In the genomic region with DNA sequence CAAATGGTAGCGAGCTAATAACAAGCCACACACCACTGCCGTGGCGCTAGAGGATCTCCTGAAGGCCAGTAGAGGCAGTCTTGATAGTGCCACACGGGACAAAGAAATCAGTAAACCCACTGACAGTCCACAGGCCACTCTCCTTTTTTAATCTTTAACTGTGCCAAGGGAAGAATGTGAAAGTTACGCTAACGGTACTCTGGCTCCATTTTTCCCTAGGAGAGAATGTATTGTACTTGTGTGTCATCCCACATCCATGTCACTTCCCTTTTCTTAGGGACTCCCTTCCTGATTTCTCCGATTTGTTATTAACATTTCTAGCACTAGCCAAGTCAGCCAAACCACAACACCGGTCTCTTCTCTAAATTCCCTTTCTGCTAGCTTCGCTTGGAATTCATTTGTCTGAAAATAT, we compare ENCODE assay signal across 8 mouse cellular contexts. TPM values are rescaled to one million over a fixed set of nuclear protein-coding genes. Genes with fewer than 3 reads are reported as not detected.
A peak's percentile ranks its signal among the peaks of the same experiment; 100 is the strongest.
DNase-seq lines count a peak whose midpoint lies in the region; ATAC-seq and TF ChIP-seq lines count a peak whose summit lies in the region.

No protein-coding gene starts in this region.

- 11% methylated on average over 9 of the region's 9 CpGs for WGBS in heart, embryonic 11.5 days (ENCODE audit: insufficient replicate concordance)
- 22% methylated on average over 9 of the region's 9 CpGs for WGBS in kidney, embryonic 16.5 days
- 28% methylated on average over 9 of the region's 9 CpGs for WGBS in stomach, postnatal 0 days

- H3K27me3 ChIP-seq in heart, embryonic 11.5 days (ENCODE audit: control insufficient read depth, insufficient read depth, low read length) = no peaks in the 10 kb centered on the region
- no peaks in the 10 kb centered on the region for H3K27me3 ChIP-seq in kidney, embryonic 16.5 days (ENCODE audit: insufficient read depth, low read length)
- no peaks in the 10 kb centered on the region for H3K27me3 ChIP-seq in stomach, postnatal 0 days (ENCODE audit: control insufficient read depth, insufficient read depth, low read length)

- H3K9me3 ChIP-seq in heart, embryonic 11.5 days (replicated peaks; ENCODE audit: control insufficient read depth, low read length) = no peaks in the 10 kb centered on the region
- no peaks in the 10 kb centered on the region for H3K9me3 ChIP-seq in kidney, embryonic 16.5 days (ENCODE audit: low read length)
- no peaks in the 10 kb centered on the region for H3K9me3 ChIP-seq in stomach, postnatal 0 days (ENCODE audit: control insufficient read depth, low read length)

- TF ChIP-seq EP300 in stomach, postnatal 0 days (optimal IDR thresholded peaks at IDR 0.05) = no peak

- peak overlapping the region; percentile 96 for H3K9ac ChIP-seq in heart, embryonic 11.5 days (ENCODE audit: low read depth, low read length)
- peak overlapping the region; percentile 90 for H3K9ac ChIP-seq in kidney, embryonic 16.5 days (replicated peaks; ENCODE audit: low read length)
- peak overlapping the region; percentile 92; the same call in 1 of the 2 replicates for H3K9ac ChIP-seq in stomach, postnatal 0 days (ENCODE audit: low read length)

- peak overlapping the region; percentile 97 for H3K4me3 ChIP-seq in gastrocnemius, adult 2 months
- H3K4me3 ChIP-seq in heart, embryonic 11.5 days (ENCODE audit: low read depth, low read length) = peak overlapping the region; percentile 94
- peak overlapping the region; percentile 78 for H3K4me3 ChIP-seq in kidney, embryonic 16.5 days (ENCODE audit: low read length)
- peak overlapping the region; percentile 94 for H3K4me3 ChIP-seq in stomach, postnatal 0 days (ENCODE audit: low read depth, low read length)

- intact Hi-C loops in gastrocnemius, adult 2 months (cut with DNase I) = loop anchor here (1.0 kb wide), 1 partner anchor 28 kb away; no protein-coding TSS in a partner anchor

- peak; percentile 43 for TF ChIP-seq CTCF in gastrocnemius, adult 2 months (IDR thresholded peaks at IDR 0.05)
- TF ChIP-seq CTCF in stomach, postnatal 0 days (IDR thresholded peaks at IDR 0.05; ENCODE audit: low read depth) = peak; percentile 40; the same call in 1 of the 2 replicates

- H3K4me2 ChIP-seq in heart, embryonic 11.5 days = peak overlapping the region; percentile 73
- peak overlapping the region; percentile 81 for H3K4me2 ChIP-seq in kidney, embryonic 16.5 days (replicated peaks; ENCODE audit: low read depth, low read length)
- H3K4me2 ChIP-seq in stomach, postnatal 0 days (replicated peaks; ENCODE audit: low read depth) = peak overlapping the region; percentile 66

- H3K4me1 ChIP-seq in heart, embryonic 11.5 days (ENCODE audit: control insufficient read depth, insufficient read depth, low read length) = peaks cover 3% of the 10 kb centered on the region; the same call in 1 of the 2 replicates
- peaks cover 17% of the 10 kb centered on the region for H3K4me1 ChIP-seq in kidney, embryonic 16.5 days (ENCODE audit: insufficient read depth, low read length)
- no peaks in the 10 kb centered on the region for H3K4me1 ChIP-seq in stomach, postnatal 0 days (replicated peaks; ENCODE audit: control insufficient read depth, insufficient read depth)

- peak overlapping the region; percentile 100 for H3K27ac ChIP-seq in gastrocnemius, adult 2 months
- peak overlapping the region; percentile 98 for H3K27ac ChIP-seq in heart, embryonic 11.5 days (ENCODE audit: low read depth, low read length)
- peak overlapping the region; percentile 91; the same call in 1 of the 2 replicates for H3K27ac ChIP-seq in kidney, embryonic 16.5 days (ENCODE audit: low read length)
- H3K27ac ChIP-seq in stomach, postnatal 0 days (replicated peaks) = no peak overlapping the region

- peak; percentile 38 for DNase-seq in gastrocnemius, adult 2 months
- no peak for DNase-seq in gastrocnemius, postnatal 25 days
- peak; percentile 37 for DNase-seq in lung, postnatal 25 days (ENCODE audit: low spot score)
- DNase-seq in stomach, postnatal 0 days (ENCODE audit: low spot score) = no peak
- no peak for DNase-seq in gastrocnemius, postnatal 10 days
- no peak for DNase-seq in layer of hippocampus, postnatal 36 days

- no peaks in the 10 kb centered on the region for H3K36me3 ChIP-seq in heart, embryonic 11.5 days (ENCODE audit: control insufficient read depth, insufficient read depth, low read length)
- H3K36me3 ChIP-seq in kidney, embryonic 16.5 days (ENCODE audit: insufficient read depth, low read length) = no peaks in the 10 kb centered on the region
- H3K36me3 ChIP-seq in stomach, postnatal 0 days (ENCODE audit: control insufficient read depth, insufficient read depth, low read length) = no peaks in the 10 kb centered on the region

- no peak for ATAC-seq in heart, embryonic 11.5 days (replicated peaks; ENCODE audit: insufficient number of reproducible peaks, low FRiP score, low TSS enrichment)
- no peak for ATAC-seq in kidney, embryonic 16.5 days (ENCODE audit: low FRiP score, low TSS enrichment)
- no peak for ATAC-seq in stomach, postnatal 0 days (ENCODE audit: low FRiP score, low TSS enrichment)

RNA-seq across cellular contexts. Expression of a gene that starts 1.5 kb away (rescaled TPM):
- 100 to 1,000 TPM; 585 to 709 TPM for total RNA-seq in gastrocnemius, adult 2 months (2021)
- 100 to 1,000 TPM; 560 to 651 TPM for total RNA-seq in gastrocnemius, postnatal 25 days (2021)
- 240 and 257 TPM in 2 replicates for polyA plus RNA-seq in heart, embryonic 11.5 days (2014; fragmentation: Nextera tagmentation; extraction: Ambion mirVana)
- 47.9 and 50.7 TPM in 2 replicates for polyA plus RNA-seq in kidney, embryonic 16.5 days (2015; fragmentation: Nextera tagmentation; extraction: Ambion mirVana)
- 28.9 and 29.7 TPM in 2 replicates for polyA plus RNA-seq in stomach, postnatal 0 days (2015; fragmentation: Nextera tagmentation; extraction: Ambion mirVana)
- 100 to 1,000 TPM; 388 to 401 TPM for total RNA-seq in gastrocnemius, postnatal 10 days (2021)
- total RNA-seq in layer of hippocampus, postnatal 36 days (2021) = 10 to 100 TPM; 22.6 to 25.7 TPM

Comparison
In these comparisons a context has a peak if more than half of its experiments do, and no peak if none do; other contexts are left out.
1. DNase-seq: peak in gastrocnemius, adult 2 months (single experiment) and lung, postnatal 25 days (single experiment); none in gastrocnemius, postnatal 25 days (single experiment), stomach, postnatal 0 days (single experiment), gastrocnemius, postnatal 10 days (single experiment) and layer of hippocampus, postnatal 36 days (0 of 2).
2. RNA of a gene that starts 1.5 kb away (total RNA-seq): 585 to 709 TPM in gastrocnemius, adult 2 months, 560 to 651 TPM in gastrocnemius, postnatal 25 days and 388 to 401 TPM in gastrocnemius, postnatal 10 days; 22.6 to 25.7 TPM in layer of hippocampus, postnatal 36 days; every median in the first group is over 10 times any median in the second.
3. Peak in every context shown above with its lines, with median percentiles within 50 percentile points of each other: H3K4me3 ChIP-seq, H3K4me2 ChIP-seq and H3K9ac ChIP-seq.